Mouse (Mus musculus) left cerebral cortex, adult 9 months (tissue): ENCODE results near the gene Col6a4.

Experiments
- DNase-seq, 2 experiments: peaks; one replicate each; pipeline ENCODE4 v3.0.0; 2022; ENCODE audit warnings: low spot score in 2 of 2

The Col6a4 gene

DNA sequence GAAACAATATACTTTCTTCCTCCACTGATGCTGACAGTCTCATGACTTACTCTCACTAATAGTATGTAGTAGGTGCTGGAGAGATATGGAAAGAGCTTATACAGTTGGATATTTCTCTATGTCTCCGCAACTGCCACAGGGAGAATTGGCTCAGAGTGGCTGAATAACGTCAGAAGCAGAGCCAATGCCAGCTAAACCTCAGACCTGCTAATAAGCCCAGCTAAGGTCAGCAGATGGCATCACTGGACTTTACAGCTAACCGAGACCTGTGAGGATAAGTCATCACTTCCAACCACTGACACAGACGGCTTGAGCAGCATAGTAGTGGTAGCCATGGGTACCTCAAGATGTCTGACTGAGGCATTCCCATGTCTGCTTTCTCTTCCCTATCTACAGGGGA is 22.6 kb downstream of the Col6a4 start:
- no peak for DNase-seq

DNA sequence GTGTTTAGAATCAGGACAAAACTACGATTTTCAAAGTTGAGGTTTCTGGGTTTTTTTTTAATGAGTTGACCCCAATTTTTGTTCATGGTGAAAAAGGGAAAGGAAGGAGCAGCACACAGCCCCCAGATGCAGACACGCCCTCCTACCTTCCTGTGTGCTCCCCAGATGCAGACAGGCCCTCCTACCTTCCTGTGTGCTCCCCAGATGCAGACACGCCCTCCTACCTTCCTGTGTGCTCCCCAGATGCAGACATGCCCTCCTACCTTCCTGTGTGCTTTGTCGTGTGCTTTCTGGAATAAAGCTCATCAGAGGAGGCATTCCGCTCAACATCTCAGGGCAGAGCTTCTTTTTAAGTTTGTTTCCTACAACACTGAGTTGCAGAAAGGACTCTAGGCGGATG is 24.9 kb downstream of the Col6a4 start:
- DNase-seq: no peak

DNA sequence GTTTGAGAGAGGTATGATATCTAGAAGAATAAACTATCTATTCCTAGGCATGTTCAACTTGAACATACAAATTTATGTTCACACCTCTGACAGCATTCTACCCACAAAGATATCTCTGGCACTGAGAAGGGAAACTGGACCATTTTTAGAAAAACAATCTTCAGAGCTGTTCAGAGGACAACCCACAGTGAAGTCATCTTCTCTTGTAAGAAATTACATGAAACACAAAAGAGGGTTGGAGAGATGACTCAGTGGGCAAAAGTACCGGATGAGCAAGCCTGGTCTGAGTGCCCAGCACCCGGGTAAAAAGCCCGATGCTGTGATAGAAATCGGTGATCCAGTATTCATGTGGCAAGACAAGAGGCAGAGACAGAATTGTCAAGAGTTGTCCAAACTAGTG is 43.1 kb downstream of the Col6a4 start:
- peak; percentile 48 to 49 for DNase-seq

DNA sequence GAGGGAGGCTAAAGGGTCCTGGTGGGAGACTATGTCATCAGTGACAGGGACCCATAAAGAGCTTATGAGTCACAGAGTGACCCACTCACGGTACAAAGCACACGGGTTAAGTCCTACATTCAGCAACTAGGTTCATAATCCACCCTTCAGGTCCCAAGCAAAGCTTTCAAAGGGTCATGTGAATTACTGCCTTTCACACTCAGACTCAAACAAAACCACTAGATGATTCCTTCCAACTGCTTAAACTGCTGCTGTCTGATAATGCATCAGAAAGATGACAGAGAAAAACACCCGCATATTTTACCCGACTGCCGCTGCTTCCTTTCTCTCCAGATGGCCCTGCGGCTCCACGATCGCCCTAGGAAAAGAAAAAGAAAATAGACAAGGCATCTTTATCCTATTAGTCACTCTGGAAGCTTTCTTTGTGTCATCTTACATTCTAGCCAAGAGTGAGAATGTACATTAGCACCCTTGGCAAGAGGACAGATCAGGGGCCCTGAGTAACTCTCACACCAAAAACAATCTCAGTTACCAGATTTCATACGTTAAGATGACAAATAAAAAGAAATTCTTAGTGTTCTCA is 52.6 kb downstream of the Col6a4 start:
- no peak for DNase-seq

DNA sequence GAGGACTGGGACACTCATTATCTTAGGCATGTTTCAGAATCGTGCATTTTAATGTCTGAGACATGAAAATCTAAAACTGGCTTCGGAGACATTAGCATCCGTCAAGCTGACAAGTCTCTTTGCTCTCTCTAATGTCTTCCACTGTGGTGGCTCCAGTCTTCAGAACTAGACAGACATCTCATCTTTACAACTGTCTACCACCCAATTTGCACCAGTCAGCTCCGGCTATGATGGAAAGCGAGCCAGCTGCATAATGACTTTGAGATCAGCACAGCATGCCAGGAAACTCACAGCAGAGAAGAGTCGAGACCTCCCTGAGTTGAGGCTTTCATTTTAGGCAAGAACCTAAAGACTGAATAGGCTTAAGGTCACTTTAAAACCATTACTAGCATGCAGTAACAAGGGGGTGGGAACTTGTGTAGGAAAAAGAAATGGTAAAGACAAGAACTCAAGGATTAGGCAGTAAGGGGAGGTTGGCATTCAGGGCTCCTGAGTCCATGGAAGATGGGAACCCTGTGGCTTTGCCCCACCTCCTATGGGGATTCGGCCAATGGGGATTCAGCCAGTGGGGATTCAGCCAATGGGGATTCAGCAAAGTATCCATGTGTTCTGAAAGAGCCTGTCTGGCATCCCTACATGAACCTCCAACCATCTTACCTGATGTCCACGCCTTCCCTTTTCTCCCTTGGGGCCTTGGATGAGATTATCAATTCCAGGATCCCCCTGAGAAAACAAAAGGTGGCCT is 56.5 kb downstream of the Col6a4 start:
- DNase-seq: no peak

DNA sequence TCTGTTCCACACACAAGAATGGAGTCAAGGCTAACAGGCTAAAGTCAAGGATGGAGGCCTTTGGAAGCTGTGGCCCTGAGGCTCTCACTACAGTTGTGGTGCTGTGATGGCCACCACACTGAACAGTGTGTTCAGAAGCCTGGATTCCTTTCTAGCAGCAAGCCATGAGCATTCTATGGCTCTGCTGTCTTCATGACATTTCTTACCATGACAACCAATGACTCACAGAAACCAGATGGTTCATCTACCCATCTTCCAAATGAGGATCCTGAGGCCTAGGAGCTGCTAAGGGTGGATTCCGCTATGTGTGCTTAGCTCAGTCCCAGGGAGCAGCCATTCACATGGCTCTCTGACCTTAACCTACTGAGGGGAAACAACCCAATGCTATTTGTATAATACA is 57.3 kb downstream of the Col6a4 start:
- DNase-seq: peak; percentile 23 to 40

DNA sequence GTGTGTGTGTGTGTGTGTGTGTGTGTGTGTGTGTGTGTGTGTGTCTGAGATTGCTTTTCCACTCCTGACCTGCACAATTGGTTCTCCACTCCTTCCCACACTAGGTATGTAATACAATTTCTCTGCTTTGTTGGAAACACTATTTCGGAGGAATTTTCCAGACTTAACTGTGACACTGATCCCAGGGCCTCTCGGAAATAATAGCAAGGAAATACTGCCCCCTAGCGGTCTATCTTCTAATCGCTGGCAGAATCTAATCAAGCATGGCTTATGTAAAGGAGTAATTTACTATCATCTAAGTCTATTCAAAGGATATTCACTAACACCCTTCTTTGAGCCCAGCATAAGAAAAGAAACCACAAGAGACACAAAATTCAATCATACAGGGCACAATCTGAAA is 57.7 kb downstream of the Col6a4 start:
- DNase-seq: peak; percentile 69 to 94

DNA sequence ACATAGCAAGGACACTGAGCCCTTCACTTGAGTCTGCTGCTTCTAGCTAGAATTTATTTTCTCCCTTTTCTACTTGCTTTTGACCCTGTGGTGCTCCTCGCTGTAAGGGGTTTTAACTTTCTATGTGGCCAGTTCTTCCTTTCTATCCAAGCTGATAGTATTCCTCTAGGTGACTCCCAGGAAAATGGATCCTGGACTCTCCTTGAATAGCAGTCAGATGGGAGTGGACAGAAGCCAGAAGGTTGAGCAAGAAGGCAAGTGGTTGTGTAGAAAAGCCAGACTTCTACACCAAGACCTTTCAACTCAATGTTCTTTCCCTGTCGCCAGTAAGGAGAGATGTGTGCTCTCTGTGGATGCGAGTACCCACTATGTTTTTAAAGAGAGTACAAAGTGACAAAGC is 80.9 kb downstream of the Col6a4 start:
- no peak for DNase-seq

DNA sequence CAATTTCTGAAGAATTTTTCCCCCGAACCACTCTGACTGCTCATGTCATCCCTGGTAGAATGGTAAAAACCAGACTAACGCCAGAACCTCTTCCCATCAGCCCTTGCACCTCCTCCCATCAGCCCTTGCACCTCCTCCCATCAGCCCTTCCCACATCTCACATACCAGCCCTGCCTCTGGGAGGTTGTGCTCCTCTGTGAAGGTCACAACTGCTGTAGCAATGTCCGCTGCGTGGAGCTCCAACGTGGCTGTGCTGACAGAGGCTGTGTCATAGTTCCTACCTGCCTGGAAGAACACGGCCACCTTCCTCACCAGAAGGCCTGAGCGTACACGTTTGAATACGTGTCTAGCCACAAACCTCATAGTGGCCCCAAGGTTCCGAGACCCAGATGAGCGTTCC is 83.4 kb downstream of the Col6a4 start:
- DNase-seq: no peak

DNA sequence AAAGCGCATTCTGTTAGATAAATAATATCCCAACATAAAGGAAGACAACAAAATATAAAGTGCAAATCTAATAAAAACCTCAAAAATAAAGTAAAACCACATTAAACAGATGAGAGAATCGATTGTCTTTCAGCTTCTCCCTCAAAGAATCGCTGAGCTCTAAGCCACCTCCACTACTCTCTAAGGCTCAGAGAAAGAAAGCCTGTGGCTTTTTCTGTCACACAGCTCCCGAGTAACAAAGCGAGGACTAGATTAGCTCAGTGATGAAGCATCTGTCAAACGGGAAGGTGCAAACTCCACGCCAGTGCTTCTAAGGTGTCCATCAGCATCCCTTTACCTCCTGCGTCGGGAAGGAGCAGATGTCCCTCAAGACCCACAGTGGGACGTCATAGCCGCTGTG is 98.6 kb downstream of the Col6a4 start:
- DNase-seq: no peak

DNA sequence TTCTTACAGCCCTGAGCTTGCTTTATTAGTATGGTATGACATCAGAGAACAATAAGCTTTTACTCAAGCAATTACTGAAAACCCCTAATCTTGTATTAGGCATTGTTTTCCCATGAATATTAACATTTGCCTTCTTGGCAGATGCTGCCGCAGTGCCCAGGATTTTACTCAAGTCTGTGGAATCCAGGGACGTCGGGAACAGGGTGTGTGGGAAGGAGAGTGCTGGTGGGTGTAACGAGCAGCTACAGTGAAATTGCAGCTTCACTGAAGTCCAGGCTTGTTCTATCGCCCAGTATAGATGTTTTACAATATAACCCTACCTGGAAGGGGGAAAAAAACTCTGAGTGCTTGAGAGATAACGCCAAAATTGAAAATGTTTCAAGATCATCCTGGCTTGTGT is 104.2 kb downstream of the Col6a4 start:
- DNase-seq: peak; percentile 32 to 60

DNA sequence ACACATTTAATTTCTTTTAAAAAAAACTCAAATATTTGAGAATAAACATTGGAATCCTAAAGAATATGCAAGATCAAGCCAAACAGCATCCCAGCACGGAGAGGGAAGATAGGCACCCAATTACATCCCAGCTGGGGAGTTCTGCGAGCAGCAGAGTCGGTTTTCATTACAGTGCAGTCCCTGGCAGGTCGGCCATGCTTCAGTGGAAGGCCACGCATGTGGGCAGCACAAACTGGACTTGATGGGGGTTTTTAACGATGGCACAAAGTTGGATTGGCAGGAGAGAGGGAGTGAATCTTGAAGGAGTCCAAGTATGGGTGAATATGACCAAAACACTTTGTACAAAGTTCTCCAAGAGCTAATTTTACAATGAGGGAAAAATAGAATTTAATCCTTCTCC is 106.5 kb downstream of the Col6a4 start:
- DNase-seq: no peak

DNA sequence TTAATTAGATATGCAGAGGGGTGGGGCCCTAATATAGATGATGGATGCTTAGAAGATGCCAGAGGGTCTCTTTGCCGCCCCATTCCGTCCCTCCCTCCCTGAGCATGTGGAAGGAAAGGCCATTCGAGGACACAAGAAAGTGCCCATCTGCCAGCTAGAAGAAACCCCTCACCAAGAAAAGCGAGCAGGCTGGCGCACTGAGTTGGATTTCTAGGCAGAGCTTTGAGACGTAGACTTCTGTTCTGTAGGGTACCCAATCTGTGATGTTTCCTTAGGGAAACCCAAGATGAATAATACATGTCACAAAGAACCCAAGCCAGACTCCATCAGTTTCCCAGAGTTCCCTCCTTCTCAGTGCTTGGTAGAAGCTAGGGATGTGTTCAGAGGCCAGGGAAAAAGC is 107.1 kb downstream of the Col6a4 start:
- no peak for DNase-seq

DNA sequence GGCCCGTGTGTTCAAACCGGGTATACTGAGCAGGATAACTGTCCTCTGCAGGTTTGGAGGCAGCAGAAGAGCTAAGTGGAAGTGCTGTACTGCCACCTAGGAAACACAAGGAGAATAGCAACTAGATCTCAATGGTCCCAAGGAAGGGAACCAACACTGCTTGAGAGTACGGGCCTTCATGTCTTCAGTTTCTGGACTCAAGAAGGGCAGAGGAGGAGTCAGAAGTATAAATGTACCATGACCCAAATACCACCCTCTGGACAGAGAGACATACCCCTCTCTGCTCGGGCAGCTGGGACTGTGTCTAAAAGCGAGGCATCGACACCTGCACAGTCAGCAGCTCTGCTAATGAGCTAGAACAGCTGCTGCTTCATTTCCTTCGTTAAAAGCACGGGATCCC is 108.5 kb downstream of the Col6a4 start:
- DNase-seq: peak in 1 of 2 experiments; percentile 31

DNA sequence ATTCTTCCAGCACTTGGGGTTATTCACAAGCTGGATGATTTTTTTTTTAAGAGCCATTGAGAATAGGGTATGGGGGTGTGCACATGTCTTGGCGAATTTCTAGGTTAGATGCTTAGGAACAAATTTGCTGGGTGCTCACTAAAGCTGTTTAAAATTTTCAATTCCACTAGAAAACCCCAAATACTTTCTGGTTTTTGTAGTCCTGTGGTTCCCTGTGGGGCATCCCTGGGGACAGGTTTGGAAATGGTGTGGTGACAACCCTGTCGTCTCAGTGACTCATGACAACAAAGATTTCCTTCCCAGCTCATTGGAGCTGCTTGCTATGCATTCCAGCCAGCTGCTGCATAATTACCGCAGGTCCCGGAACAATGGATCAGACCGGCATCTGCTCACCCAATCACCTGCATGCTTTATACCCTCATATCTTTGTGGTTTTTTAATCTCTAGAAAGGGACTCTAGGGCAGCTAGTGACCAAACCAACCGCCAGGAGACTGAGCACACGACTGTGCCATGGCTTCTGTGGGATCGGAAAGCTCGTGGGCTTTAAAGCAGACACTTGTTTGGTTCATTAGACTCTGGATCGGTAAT is 111.6 kb downstream of the Col6a4 start:
- no peak for DNase-seq

DNA sequence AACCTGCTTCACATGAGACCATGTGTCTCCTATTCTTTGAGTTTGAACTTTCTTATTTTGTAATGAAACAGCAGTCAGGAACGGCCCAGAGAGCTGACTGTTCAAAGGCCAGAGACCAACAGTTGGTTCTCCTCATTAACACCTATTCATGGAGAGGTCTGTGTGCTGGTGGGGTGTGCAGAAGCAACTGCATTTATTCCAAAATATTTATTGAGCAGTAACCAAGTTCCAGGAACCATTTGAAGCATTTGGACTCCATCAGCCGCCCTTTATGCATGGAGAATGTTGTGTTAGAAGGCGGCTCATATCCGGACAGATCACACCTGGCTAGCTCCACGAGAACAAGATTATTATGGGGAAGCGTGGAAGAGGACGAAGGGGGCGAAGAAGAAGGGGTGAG is 118.1 kb downstream of the Col6a4 start:
- DNase-seq: no peak

DNA sequence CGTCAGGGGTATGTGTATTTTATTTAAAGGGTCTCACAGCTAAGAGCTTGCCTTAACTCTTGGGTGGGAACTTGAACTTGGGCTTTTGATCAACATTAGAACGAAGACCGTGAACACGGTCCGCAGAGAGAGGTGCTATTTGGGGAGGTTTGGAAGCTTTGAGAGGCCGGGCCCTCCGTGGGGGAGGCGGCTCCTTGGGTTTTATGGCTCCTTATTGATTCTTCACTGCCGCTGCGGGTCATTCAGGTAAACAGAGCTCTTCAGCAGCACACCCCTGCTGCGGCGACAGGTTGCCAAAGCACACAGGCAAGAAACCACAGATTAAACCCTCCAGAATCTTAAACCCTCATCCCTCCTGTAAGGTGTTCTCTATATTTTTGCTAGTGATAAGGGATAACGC is 119.7 kb downstream of the Col6a4 start:
- no peak for DNase-seq

DNA sequence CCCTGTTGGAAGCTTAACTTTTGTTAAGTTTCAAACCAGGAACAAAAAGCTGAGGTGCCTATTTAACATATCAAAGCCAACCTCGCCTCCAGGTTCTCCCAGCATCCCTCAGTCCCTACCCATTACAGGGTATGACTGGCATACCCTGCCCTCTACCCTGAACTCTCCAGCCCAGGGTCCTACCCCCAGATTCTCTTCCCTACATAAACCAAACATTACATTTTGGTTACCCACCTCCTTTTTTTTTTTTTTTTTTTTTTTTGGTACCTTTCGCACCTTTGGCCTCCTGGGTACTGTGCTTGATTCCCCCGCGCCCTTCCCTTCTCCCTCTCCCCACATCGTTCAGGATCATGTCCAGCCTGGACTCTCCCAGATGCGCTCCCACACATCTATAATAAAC is 120.3 kb downstream of the Col6a4 start:
- DNase-seq: no peak

DNA sequence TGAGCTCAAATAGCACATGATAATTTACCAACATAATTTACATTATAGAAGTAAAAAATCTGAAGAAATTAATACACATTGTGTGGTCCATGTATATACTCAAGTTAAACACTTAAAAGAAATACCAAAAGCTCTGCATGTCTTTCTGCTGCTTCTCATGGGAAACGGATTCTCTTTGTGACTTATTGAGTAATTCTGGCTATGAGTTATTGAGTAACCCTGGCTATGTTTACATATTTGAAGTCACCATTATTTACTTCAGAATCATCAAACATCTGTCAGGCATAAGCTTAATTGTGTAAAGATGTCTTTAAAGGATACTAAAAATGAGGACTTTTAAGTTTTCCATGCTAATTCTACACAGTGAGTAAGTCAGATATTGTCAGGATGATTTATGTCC is 122.8 kb downstream of the Col6a4 start:
- no peak for DNase-seq

DNA sequence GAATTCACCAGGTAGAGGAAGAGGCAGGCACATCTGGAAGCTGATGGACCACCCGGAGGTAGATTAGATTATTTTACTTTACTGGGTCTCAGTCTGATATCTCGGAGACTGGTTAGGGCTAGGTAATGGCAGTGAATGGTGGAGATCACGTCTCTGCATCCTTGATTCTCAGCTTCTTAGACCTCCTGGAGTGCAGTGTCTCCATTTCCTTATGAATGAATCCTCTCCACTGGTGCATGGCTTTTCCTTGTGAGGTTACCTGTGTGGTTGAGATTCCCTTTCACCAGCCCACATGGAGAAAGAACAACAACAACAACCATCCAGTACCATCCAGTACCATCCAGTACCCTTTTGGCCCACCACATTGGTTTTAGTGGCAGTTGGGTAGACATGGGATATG is 124.6 kb downstream of the Col6a4 start:
- no peak for DNase-seq

DNA sequence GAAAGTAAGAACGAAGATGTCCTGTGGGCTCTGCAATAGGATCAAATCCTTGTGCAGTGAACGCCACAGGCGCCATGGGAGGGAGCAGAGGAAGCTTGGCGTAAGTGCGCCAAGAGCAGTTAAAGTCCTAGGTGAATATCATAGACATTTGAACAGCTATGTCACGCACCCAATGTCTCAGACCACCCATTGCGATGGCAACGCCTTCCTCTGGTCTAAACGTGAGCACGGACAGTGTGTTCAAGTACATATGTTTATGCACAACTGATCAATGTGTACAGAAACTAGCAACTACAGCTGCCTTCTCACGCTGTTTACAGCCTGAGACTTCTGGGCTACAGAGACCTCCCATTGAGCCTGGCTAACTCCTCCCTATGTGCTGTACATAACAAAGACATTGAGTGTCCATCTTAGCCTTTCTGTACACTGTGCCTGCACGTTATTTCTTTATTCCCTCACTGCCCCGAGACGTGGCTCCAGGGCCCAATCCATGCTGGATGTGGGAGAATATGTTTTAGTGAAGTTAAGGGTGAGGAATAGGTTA is 125.2 kb downstream of the Col6a4 start:
- no peak for DNase-seq

DNA sequence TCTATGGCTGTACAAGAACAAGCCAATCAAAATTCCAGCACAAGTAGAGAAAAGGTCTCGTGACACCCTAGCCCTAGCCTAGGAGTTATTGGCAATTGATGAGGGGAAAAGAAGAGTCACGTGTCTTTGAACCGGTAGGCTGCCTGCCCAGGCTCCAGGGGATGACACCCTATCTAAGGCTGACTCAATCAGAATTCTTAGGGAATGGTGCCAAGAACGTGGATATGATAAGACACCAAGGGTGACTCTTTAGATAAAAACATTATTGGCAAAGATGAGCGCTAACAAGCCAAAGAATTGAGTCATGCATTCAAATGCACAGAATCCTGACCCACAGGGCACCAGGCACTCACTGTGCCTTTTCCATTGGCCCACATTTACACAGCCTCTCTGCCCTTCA is 125.7 kb downstream of the Col6a4 start:
- DNase-seq: no peak

DNA sequence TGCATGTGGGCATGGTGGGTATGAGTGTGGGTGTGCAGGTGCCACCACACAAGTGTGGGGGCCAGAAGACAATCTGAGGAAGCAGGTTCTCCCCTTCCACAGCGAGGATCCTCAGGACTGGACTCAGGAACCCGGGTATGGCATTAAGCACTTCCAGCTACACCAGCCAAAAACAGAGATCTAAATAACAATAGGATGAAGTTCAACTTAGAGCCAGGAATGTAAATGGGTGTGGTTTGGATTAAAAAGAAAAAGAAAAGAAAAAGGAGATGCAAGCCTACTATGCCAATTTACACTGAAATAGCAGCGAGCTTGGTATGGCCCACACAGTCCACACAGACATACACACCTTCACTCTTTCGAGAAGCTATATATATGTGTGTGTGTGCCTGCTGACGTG is 128.6 kb downstream of the Col6a4 start:
- DNase-seq: no peak
